Mouse (Mus musculus) liver, adult 2 months (tissue): Measurements from ENCODE around the gene Pramel1. TPM values are rescaled to one million over a fixed set of nuclear protein-coding genes. Genes with fewer than 3 reads are reported as not detected.
A peak's percentile ranks its signal among the peaks of the same experiment; 100 is the strongest.

Experiments
- DNase-seq: peaks from one replicate; pipeline ENCODE4 v3.0.0-alpha.2; 2011; ENCODE audit warnings: low read depth, low spot score; ENCODE audit errors: extremely low read depth
- H3K27ac ChIP-seq: fragments of 200-500 bp; replicated peaks from 2 replicates; pipeline ENCODE4 v1.5.1; 2012; ENCODE audit warnings: low read depth, mild to moderate bottlenecking, control low read depth, inconsistent platforms, low read length; ENCODE audit not compliant: insufficient read depth
- H3K27me3 ChIP-seq: fragments of 200-500 bp; 2 replicates; pipeline ENCODE4 v1.6.1; 2012; ENCODE audit warnings: mild to moderate bottlenecking, moderate library complexity, low read length, inconsistent platforms; ENCODE audit not compliant: control insufficient read depth, insufficient read depth
- H3K36me3 ChIP-seq: fragments of 200-500 bp; 2 replicates; pipeline ENCODE4 v1.6.1; 2012; ENCODE audit warnings: low read length, inconsistent platforms; ENCODE audit not compliant: control insufficient read depth, insufficient read depth
- H3K4me1 ChIP-seq: fragments of 200-500 bp; 2 replicates; pipeline ENCODE4 v1.6.1; 2011; ENCODE audit warnings: low read length; ENCODE audit not compliant: control insufficient read depth, insufficient read depth
- H3K4me3 ChIP-seq: fragments of 200-500 bp; 2 replicates; pipeline ENCODE4 v1.5.1; 2011; ENCODE audit warnings: low read depth, mild to moderate bottlenecking, control low read depth, low read length, moderate library complexity; ENCODE audit not compliant: insufficient read depth
- H3K79me2 ChIP-seq: fragments of 200-500 bp; 2 replicates; pipeline ENCODE4 v1.6.1; 2012; ENCODE audit warnings: inconsistent platforms, mild to moderate bottlenecking, low read length, moderate library complexity; ENCODE audit not compliant: control insufficient read depth, insufficient read depth
- H3K9ac ChIP-seq: fragments of 200-500 bp; 2 replicates; pipeline ENCODE4 v1.6.1; 2012; ENCODE audit warnings: low read depth, mild to moderate bottlenecking, control low read depth, inconsistent platforms, low read length
- CTCF ChIP-seq: fragments of 200-500 bp; IDR thresholded peaks from 2 replicates; pipeline ENCODE4 v1.5.1; 2011; ENCODE audit warnings: low read depth, low read length, control low read depth
- POLR2A ChIP-seq: fragments of 200-500 bp; IDR thresholded peaks from 2 replicates; pipeline ENCODE4 v1.6.1; 2011; ENCODE audit warnings: low read length, control low read depth; ENCODE audit not compliant: insufficient read depth; ENCODE audit errors: extremely low read depth
- WGBS: fragments of 180-500 bp; shearing (Covaris S2); methylation state at CpG from one replicate; pipeline ENCODE4 v1.1.7; 2018; 5-methylcytosine and 5-hydroxymethylcytosine counted together
- polyA plus RNA-seq: library from polyadenylated mRNA; depleted of rRNA; stranded (reverse); fragments of >200 nt; gene quantifications from 2 replicates; pipeline ENCODE4 v1.2.3, GENCODE M21; 2012
- total RNA-seq: library from RNA; depleted of rRNA; stranded (reverse); fragments of >200 nt; gene quantifications from 2 replicates; pipeline ENCODE4 v1.2.3, GENCODE M21; 2014

Gene Pramel1
- total and polyA plus RNA-seq, 2 experiments = not detected

DNA sequence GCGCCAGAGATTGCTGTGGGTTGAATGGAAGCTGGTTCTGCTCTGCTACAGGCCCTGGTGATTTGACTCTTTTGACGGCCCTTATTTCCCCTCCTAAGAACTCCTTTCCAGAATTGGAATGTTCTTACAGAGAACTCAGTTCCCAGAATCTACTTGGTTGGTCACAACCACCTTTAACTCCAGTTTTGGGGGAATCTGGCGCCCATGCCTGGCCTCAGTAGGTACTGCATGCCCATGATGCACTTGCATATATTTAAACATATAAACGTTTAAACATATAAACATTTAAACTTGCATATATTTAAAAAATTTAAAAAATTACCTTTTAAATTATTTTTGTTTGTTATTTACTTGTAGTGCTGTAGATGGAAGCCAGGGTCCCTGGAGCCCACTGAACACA is 10.6 kb upstream of the Pramel1 start:
- Histone ChIP-seq H3K79me2 (no peaks in the 10 kb centered on the region), H3K27ac (no peak overlapping the region), H3K36me3 (no peaks in the 10 kb centered on the region), H3K4me3 (no peak overlapping the region), H3K27me3 (0 out of 2 replicates have a peak, but pooled peaks cover 4% of the 10 kb centered on the region), H3K9ac (no peak overlapping the region), H3K4me1 (no peaks in the 10 kb centered on the region)
- TF ChIP-seq CTCF (no peak), POLR2A (no peak)
- DNase-seq = no peak
- 39% methylated on average over 4 of the region's 4 CpGs for WGBS

DNA sequence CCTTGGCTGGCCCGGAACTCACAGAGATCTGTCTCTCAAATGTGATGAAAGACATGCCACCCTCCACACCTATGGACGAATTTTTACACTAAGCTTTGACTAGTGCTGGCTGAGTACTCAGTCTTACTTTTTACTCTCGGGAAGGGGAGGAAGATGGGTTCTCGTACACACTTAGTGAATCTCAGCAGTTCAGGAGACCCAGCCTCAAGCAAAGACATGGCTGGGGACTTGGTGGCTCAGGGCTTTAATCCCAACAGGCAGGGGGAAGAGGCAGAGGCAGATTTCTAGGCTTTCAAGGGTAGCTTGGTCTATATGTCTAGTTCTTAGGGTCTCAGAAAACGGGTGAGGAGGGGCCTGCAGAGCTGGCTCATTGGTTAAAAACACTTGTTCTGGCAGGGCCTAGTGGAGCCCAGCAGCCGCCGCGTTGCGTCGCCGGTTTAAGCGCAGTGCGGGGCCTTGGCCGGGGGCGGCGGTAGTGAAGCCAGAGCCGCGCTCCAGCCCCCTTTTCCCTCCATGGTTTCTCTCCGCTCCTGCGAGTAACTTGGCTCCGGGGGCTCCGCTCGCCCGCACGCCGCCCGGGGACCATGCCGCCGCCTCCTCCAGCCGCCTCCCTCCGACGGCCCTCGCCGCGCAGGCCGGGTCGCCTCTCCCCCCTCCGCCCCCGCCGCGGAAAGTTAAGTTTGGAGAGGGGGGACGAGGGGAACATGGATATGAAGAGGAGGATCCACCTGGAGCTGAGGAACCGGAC is 5.1 kb upstream of the Pramel1 start:
- Histone ChIP-seq H3K79me2 (no peaks in the 10 kb centered on the region), H3K36me3 (no peaks in the 10 kb centered on the region), H3K4me1 (peaks cover 2% of the 10 kb centered on the region; the same call in 1 of the 2 replicates), H3K9ac (no peak overlapping the region), H3K27ac (no peak overlapping the region), H3K27me3 (no peaks in the 10 kb centered on the region; the same call in 1 of the 2 replicates), H3K4me3 (peak overlapping the region; percentile 38; the same call in 1 of the 2 replicates)
- DNase-seq = no peak
- TF ChIP-seq POLR2A (no peak), CTCF (peak; percentile 14; the same call in 1 of the 2 replicates)
- 10% methylated on average over 42 of the region's 43 CpGs for WGBS

DNA sequence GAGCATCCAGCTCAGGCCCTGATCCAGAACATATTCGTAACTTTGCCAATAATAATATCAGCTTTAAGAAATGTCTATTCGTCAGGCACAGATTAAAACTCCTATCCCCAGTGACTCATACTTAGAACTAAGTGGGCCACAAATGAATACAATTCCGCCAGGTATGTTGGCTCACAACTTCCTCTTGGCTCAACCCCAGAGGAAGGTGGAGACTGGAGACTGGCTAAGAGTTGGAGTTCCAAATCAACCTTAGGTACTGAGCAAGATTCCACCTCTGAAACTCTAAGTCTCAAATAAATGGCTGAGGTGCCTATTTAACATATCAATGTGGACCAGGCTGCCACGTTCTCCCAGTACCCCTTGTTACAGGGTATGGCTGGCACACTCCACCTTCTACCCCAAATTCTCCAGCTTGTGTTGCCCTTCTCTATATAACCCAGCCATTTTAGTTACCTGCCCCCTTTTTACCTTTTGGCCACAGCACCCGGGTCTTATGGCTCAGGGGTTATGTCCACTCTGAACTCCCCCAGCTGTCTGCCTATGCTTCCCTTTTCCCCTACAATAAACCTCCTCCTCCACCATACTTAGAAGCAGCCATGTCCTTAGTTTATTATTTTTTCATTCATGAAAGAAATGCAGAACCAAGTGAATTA is 17.5 kb downstream of the Pramel1 start:
- no peak overlapping the region for H3K27ac ChIP-seq
- no peak for TF ChIP-seq POLR2A
- no peak for TF ChIP-seq CTCF
- 0 out of 2 replicates have a peak, but pooled peaks cover 2% of the 10 kb centered on the region for H3K4me1 ChIP-seq
- 75% methylated on average over 5 of the region's 5 CpGs for WGBS
- H3K36me3 ChIP-seq = peaks cover 11% of the 10 kb centered on the region
- no peaks in the 10 kb centered on the region for H3K27me3 ChIP-seq
- DNase-seq = no peak
- H3K9ac ChIP-seq = no peak overlapping the region
- peak overlapping the region; percentile 67; the same call in 1 of the 2 replicates for H3K4me3 ChIP-seq
- H3K79me2 ChIP-seq = no peaks in the 10 kb centered on the region

DNA sequence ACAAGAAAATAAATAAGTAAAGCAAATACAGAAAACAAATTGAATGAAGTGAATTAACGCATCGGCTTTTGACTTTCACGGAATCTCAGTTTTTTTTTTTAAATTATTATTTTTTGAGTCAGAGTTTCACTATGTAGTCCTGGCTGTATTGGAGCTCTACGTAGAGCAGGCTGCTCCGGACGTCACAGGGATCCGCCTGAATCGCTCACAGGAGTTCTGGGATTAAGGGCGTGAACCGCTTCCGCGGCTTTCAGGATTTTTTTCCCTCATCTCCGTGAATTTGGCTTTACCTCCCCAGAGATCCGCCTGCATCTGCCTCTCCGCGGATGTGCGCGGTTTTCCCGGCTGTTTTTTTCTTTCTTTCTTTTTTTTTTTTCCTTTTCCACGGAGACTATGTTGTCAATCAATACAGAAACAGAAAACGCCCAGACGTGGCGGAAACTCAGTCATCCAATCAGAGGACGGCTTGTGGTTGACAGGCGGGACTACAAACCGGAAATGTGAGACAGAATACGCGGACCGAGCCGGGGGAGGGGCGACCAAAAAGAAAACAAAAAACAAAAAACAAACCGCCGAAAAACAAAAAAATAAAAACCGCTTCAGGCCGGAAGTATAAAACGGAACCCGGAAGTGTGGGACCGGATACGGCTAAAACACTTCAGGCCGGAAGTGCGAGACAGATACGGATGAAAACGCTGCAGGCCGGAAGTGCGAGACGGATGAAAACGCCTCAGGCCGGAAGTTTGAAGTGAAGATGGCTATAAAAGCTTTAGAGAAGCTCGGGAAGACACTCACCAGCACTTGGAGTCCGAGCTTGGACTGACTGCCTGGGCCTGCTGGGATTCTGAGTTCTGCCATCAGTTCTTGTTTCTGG is 18.2 kb downstream of the Pramel1 start, which contains the start of gene Pramef8:
TSS of gene Pramef8 (plus strand) at position 208 of the 874 bp plus-strand sequence.
- peak within 1 kb of the TSS; percentile 63 for H3K9ac ChIP-seq
- H3K4me3 ChIP-seq = peak within 1 kb of the TSS; percentile 67
- 0 out of 2 replicates have a peak, but pooled peaks cover 2% of the 10 kb centered on the region for H3K4me1 ChIP-seq
- peak within 1 kb of the TSS; percentile 93 for H3K27ac ChIP-seq
- DNase-seq = peak; percentile 87
- TF ChIP-seq POLR2A (0 out of 2 replicates have a peak, but pooled peaks have one; percentile 22), CTCF (no peak)
- WGBS = under 1% methylated on average over 50 of the region's 50 CpGs
- peaks cover 18% of the 10 kb centered on the region for H3K36me3 ChIP-seq
- H3K27me3 ChIP-seq = no peaks in the 10 kb centered on the region
- H3K79me2 ChIP-seq = no peaks in the 10 kb centered on the region

DNA sequence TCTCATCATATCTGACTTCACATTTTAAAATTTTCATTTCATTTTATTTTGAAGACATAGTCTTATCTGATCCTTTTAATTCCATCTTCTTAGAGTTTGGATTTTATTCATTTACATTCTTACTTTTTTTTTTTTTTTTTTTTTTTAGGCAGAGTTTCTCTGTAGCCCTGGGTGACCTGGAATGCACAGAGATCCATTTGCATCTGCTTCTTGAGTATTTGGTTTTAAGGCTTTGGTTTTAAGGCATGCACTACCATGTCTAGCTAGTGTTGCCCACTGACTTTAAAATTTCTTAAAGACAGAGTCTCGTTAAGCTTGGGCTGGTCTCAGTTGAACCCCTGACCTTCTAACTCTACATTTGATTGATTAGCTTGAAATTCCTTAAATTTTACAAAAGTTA is 19.4 kb downstream of the Pramel1 start:
- Histone ChIP-seq H3K36me3 (peaks cover 29% of the 10 kb centered on the region), H3K4me1 (0 out of 2 replicates have a peak, but pooled peaks cover 2% of the 10 kb centered on the region), H3K27me3 (no peaks in the 10 kb centered on the region), H3K27ac (no peak overlapping the region), H3K9ac (no peak overlapping the region), H3K4me3 (no peak overlapping the region), H3K79me2 (no peaks in the 10 kb centered on the region)
- DNase-seq = no peak
- TF ChIP-seq POLR2A (no peak), CTCF (no peak)
- 98% methylated on average over 1 of the region's 1 CpGs for WGBS
